Mouse (Mus musculus) brain, embryonic 14.5 days (tissue): ENCODE results near the gene Creb5. TPM values are rescaled to one million over a fixed set of nuclear protein-coding genes. Genes with fewer than 3 reads are reported as not detected.

Experiments used
- DNase-seq: peaks from one replicate; pipeline ENCODE4 v3.0.0-alpha.2; 2011; ENCODE audit warnings: low read depth
- CTCF ChIP-seq: fragments of 200-500 bp; IDR thresholded peaks from 2 replicates; pipeline ENCODE4 v1.5.1; 2012; ENCODE audit warnings: inconsistent platforms, mild to moderate bottlenecking, moderate library complexity, borderline replicate concordance; ENCODE audit not compliant: insufficient read depth, insufficient read length; ENCODE audit errors: extremely low read depth
- POLR2A ChIP-seq: fragments of 200-500 bp; IDR thresholded peaks from 2 replicates; pipeline ENCODE4 v1.6.1; 2012; ENCODE audit warnings: mild to moderate bottlenecking, inconsistent platforms, borderline replicate concordance; ENCODE audit not compliant: poor library complexity, insufficient read depth, insufficient read length, severe bottlenecking; ENCODE audit errors: extremely low read depth
- polyA plus RNA-seq: library from polyadenylated mRNA; depleted of rRNA; stranded (reverse); fragments of >200 nt; gene quantifications from 2 replicates; pipeline ENCODE4 v1.2.3, GENCODE M21; 2012

Gene Creb5
- polyA plus RNA-seq, 1 experiment = 3.9 TPM

DNA sequence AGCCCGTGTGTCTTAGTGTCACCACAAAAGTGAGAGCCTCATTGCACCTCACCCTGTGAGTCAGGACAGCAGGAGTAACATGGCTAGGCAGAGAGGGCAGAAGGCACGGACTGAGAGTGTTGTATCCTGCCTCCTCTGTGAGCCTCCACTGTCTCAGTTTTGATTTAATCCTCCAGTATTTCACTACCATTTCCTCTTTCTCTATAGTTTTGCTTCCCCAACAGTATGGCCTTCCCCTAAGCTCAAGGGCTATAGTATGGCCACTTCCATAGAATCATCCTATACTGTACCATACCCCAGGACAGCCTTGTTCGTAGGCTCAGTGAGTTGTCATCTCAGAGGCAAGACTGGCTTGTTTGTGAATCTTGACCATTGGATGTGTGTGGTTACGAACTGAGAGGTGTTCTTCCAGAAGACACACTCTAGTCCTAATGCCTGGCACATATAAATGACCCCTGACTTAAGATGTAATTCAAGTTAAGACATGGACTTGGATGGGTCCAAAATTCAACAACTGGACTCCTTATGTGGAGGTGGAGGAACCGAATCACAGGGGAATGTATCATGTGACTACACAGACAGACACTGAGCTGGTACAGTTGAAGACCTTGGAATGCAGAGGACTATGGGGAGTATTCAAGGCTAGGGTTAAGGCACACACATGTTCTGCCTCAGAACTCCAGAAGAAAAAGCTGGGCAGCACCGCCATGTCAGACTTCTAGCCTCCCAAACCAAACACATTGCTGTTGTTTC, 173.1 kb downstream of the Creb5 start:
- no peak for DNase-seq
- no peak for TF ChIP-seq CTCF
- no peak for TF ChIP-seq POLR2A

DNA sequence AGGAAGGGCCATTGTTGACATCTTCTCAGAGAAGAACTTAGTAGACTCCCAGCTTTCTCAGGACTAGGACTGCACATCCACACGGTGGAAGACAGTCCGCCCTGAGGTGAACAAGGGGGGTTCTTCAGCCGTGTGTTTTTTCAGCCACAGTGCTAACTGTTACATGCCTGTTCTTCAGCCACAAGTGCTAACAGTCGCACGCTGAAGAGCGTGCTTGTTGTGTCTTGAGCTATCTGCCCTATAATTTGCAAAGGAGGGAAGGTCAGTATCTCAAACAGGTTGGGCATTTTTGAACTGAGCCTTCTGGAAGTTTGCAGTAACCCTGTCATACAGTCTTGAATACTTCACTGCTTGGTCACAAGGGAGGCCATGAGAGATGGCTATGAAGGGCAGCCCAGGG, 174.0 kb downstream of the Creb5 start:
- TF ChIP-seq CTCF = no peak
- TF ChIP-seq POLR2A = no peak
- no peak for DNase-seq

- TF ChIP-seq CTCF (no peak), POLR2A (no peak)
- DNase-seq = peak; percentile 73
Observed at GRCm38 (mm10) chr6:53461775-53462770, 175.0 kb downstream of the Creb5 start.

DNA sequence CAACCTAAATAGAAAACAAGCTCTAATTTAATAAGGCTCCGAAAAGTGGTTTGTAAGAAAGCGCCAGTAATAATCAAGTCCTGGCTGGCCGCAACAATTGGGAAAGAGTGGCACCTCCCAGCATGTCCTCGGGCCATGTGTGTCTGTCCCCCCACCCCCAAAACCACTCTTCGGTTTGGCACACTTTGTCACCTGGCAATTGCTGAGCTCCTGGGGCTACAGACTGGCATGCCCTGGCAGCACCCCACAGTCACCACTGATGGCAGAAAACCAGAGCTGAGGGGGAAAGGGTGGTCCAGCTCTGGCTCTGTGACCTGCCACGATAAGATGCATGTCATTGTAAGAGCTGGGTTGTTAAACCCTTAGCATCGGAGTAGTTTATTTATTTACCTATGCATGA, 175.7 kb downstream of the Creb5 start:
- TF ChIP-seq POLR2A = no peak
- no peak for TF ChIP-seq CTCF
- peak; percentile 72 for DNase-seq

DNA sequence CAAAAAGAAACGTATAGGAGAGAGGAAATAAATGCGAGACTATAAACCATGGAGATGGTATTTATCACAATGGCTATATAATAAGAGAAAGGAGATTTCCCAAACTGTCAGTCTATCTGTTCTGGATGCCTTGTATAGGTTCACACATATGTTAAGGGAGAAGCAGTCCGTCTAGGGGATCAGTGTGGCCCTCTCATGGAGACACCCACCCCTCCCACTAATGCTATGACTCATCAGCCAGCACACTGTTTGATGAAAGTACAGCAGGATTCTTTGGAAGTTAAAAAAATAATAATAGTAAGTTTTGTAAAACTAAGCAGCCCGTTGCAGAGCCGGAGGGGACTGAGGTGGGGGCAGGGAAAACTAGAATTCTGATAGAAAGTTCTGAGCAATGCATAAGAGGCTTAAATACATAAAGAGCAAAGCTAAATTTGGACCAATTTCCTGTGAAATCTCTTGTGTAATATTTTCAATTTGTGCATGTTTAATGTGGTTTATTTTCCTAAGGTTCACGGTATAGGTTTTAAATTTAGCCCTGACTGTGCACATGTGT, 176.3 kb downstream of the Creb5 start:
- no peak for TF ChIP-seq POLR2A
- TF ChIP-seq CTCF = no peak
- DNase-seq = no peak

DNA sequence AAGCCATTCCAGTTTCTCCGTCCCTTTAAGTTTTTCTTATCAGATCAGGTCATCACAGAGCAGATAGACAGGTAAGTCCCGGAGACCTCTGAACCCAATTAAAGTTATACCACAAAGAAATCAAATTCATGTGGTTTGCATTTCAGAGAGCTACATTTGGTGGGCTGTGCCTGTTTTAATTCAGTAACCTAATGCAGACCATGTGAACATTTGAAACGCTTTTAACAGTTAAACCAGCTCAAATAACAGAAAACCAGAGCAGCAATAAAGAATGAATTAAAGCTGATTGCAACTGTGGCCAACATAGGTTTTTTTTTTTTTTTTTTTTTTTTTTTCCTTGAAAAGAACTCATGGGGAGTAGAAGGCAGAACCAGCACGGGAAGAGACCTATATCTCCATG, 182.1 kb downstream of the Creb5 start:
- DNase-seq = no peak
- no peak for TF ChIP-seq POLR2A
- no peak for TF ChIP-seq CTCF

DNA sequence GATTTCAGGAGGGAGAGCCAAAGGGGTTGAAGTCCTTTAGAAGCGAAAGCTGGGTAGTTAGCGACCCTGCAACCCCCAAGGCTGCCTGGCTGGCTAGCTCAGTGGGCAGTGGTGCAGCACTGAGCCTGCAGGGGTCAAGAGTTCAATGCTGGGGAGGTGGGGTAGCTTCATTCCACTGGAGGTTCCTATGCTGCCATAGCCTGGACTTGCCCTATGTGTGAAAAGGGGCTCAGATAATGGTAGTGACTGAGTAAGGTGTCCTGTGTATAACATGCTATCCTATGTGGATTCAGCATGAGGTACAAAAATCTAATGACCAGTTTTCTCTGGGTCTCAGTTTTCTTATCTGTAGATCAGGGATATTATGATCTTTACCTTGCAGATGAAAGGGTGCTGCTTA, 182.6 kb downstream of the Creb5 start:
- DNase-seq = no peak
- TF ChIP-seq CTCF = no peak
- no peak for TF ChIP-seq POLR2A

DNA sequence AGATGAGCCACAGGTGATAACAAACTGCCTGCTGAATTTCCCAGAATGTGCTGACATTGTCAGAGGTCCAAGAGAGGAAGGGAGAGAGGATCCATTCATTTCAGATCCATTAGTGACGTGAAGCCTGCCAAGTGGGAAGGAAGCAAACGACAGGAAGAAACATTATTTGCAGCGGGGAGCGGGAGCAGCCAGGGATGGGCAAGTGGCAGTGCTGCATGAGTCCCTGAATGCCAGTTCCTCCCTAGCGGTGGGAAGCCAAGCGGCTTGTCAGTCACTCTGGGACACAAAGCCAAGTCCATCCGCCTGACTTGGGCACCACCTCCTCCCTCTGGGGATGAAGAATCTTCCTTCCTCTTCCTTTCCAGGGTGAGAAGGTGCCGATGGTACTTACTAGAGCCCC, 183.5 kb downstream of the Creb5 start:
- no peak for TF ChIP-seq CTCF
- no peak for TF ChIP-seq POLR2A
- peak; percentile 63 for DNase-seq

DNA sequence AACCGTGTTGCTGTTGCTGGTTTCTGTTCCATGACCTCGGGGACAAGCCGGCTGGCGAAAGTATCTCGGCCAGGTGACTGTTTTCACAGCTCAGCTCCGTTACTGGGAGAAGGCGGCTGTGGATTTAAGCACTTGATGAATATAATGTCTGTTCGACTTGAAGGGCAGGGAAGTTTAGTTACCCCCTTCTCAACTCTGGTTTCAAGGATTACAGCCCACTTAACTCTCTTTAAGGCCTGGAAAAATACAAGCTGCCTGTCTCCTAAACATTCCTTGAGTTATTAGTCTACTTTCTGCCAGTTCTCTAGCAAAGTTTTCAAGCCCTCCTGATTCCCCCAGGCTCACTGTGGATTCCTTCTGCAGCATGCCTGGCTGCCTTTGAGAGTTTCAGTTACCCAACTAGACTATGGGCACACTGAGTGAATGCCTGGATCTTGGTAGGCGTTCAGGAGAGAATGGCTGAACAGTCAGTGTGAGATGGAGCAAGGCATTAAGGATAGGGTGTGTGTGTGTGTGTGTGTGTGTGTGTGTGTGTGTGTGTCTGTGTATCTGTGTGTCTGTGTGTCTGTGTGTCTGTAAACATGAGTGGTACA, 184.0 kb downstream of the Creb5 start:
- DNase-seq = no peak
- no peak for TF ChIP-seq POLR2A
- no peak for TF ChIP-seq CTCF

DNA sequence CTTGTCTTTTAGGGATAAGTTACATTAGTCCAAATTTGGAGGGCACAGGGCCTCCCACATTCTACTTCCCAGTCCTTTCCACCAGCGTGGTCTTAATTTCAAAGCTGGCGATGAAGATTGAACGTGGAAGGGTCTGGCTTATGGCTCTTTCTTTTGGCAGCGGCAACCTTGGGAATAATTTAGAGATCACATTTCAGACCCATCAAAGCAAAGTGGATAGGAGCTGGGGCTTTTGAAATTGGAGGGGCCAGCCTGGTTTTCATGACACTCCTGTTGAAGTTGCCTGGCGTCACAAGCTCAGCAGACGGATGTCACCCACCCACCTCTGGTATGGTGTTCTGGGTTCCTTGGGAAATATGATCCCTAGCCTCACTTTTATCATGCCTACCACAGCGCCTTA, 185.7 kb downstream of the Creb5 start:
- DNase-seq = no peak
- TF ChIP-seq POLR2A (no peak), CTCF (no peak)

GRCm38 (mm10) chr6:53477501-53477900, 190.4 kb downstream of the Creb5 start:
- DNase-seq = no peak
- TF ChIP-seq CTCF = no peak
- TF ChIP-seq POLR2A = no peak
